Mouse (Mus musculus): Measurements from ENCODE around the gene Ralb.

The Ralb gene

GRCm38 (mm10) chr1:119523826-119524225 lies 19.2 kb upstream of the Ralb start:
- DNase-seq (ENCODE audit: low spot score): no peak

GRCm38 (mm10) chr1:119523369-119523768 lies 18.8 kb upstream of the Ralb start:
- peak; percentile 76 for DNase-seq (ENCODE audit: low spot score)

- DNase-seq (ENCODE audit: low spot score): no peak
Measured at GRCm38 (mm10) chr1:119522726-119523125, 18.1 kb upstream of the Ralb start.

- no peak for DNase-seq (ENCODE audit: low spot score)
Measured at GRCm38 (mm10) chr1:119521681-119522080, 17.1 kb upstream of the Ralb start.

- DNase-seq (ENCODE audit: low spot score): no peak
Measured at GRCm38 (mm10) chr1:119521029-119521428, 16.4 kb upstream of the Ralb start.

- no peak for DNase-seq (ENCODE audit: low spot score)
Measured at GRCm38 (mm10) chr1:119519286-119519685, 14.7 kb upstream of the Ralb start.

GRCm38 (mm10) chr1:119518786-119519185 lies 14.2 kb upstream of the Ralb start:
- DNase-seq (ENCODE audit: low spot score): no peak

- DNase-seq (ENCODE audit: low spot score): no peak
Measured at GRCm38 (mm10) chr1:119518060-119518459, 13.5 kb upstream of the Ralb start.

- no peak for DNase-seq (ENCODE audit: low spot score)
Measured at GRCm38 (mm10) chr1:119510857-119511256, 6.3 kb upstream of the Ralb start.

GRCm38 (mm10) chr1:119510409-119510808 lies 5.8 kb upstream of the Ralb start:
- no peak for DNase-seq (ENCODE audit: low spot score)

GRCm38 (mm10) chr1:119509474-119509873 lies 4.9 kb upstream of the Ralb start:
- no peak for DNase-seq (ENCODE audit: low spot score)

GRCm38 (mm10) chr1:119508548-119508947 lies 4.0 kb upstream of the Ralb start:
- no peak for DNase-seq (ENCODE audit: low spot score)

- DNase-seq (ENCODE audit: low spot score): no peak
Measured at GRCm38 (mm10) chr1:119505951-119506350, 1.4 kb upstream of the Ralb start.

GRCm38 (mm10) chr1:119503808-119504207 lies 786 bp downstream of the Ralb start:
- DNase-seq (ENCODE audit: low spot score): no peak

GRCm38 (mm10) chr1:119503181-119503580 lies 1.4 kb downstream of the Ralb start:
- DNase-seq (ENCODE audit: low spot score): no peak

GRCm38 (mm10) chr1:119502729-119503128 lies 1.9 kb downstream of the Ralb start:
- DNase-seq (ENCODE audit: low spot score): no peak

- no peak for DNase-seq (ENCODE audit: low spot score)
Measured at GRCm38 (mm10) chr1:119501881-119502280, 2.7 kb downstream of the Ralb start.

GRCm38 (mm10) chr1:119499456-119499855 lies 5.1 kb downstream of the Ralb start:
- DNase-seq (ENCODE audit: low spot score): no peak

GRCm38 (mm10) chr1:119498536-119499231 lies 5.9 kb downstream of the Ralb start:
- DNase-seq (ENCODE audit: low spot score): no peak

GRCm38 (mm10) chr1:119497346-119498004 lies 7.1 kb downstream of the Ralb start:
- DNase-seq (ENCODE audit: low spot score): no peak

GRCm38 (mm10) chr1:119495396-119495775 lies 9.2 kb downstream of the Ralb start:
- no peak for DNase-seq (ENCODE audit: low spot score)

GRCm38 (mm10) chr1:119494712-119495395 lies 9.7 kb downstream of the Ralb start:
- DNase-seq (ENCODE audit: low spot score): no peak

GRCm38 (mm10) chr1:119494024-119494711 lies 10.4 kb downstream of the Ralb start:
- no peak for DNase-seq (ENCODE audit: low spot score)

All from testis, postnatal 14 days (tissue).